Mouse (Mus musculus): ENCODE data around the gene Nudt9. TPM values are rescaled to one million over a fixed set of nuclear protein-coding genes. Genes with fewer than 3 reads are reported as not detected.

The Nudt9 gene
- polyA plus RNA-seq, 1 experiment = 58.9 TPM

- H3K4me3 ChIP-seq (ENCODE audit: insufficient read depth, poor library complexity, severe bottlenecking) = no peak overlapping the region
- H3K79me3 ChIP-seq (ENCODE audit: low read depth) = no peaks in the 10 kb centered on the region
- no peaks in the 10 kb centered on the region for H3K27me3 ChIP-seq (ENCODE audit: control insufficient read depth, insufficient read depth, insufficient read length)
- H3K36me3 ChIP-seq (ENCODE audit: control insufficient read depth, insufficient read depth) = no peaks in the 10 kb centered on the region
- no peaks in the 10 kb centered on the region for H3K79me2 ChIP-seq (ENCODE audit: control insufficient read depth, insufficient read depth)
- no peak for TF ChIP-seq USF1 (IDR thresholded peaks at IDR 0.05; ENCODE audit: low read depth)
- no peak overlapping the region for H3ac ChIP-seq (ENCODE audit: control insufficient read depth, insufficient read length, low read depth)
These were observed 6.8 kb upstream of the Nudt9 start for GRCm38 (mm10) chr5:104039154-104039932.

DNA sequence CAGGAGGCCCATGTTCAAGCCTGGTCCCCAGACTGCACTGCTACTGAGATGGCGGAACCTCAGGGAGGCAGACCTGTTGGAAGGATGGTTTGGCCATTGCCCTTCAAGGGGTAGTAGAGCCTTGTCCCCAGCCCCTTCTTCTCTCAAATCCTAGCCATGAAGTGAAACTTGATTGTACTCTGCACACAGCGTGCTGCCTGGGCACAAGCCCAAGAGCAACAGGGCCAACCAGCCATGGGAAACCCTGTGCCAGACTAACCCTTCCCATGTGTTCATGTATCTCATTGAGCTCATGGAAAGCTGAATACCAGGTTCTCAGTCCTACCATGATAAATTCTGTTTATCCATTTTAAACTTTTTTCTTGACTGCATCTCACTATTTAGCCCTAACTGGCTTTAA, 3.2 kb upstream of the Nudt9 start:
- peaks cover 3% of the 10 kb centered on the region for H3K79me3 ChIP-seq (ENCODE audit: low read depth)
- TF ChIP-seq USF1 (IDR thresholded peaks at IDR 0.05; ENCODE audit: low read depth) (no peak), MYOD1 (IDR thresholded peaks at IDR 0.05; ENCODE audit: control insufficient read depth, insufficient read length, low read depth) (no peak), FOSL1 (IDR thresholded peaks at IDR 0.05; ENCODE audit: insufficient read depth, low read length, poor library complexity, severe bottlenecking) (no peak), CTCF (IDR thresholded peaks at IDR 0.05; ENCODE audit: control insufficient read depth, insufficient read depth, insufficient read length) (no peak), CEBPB (IDR thresholded peaks at IDR 0.05; ENCODE audit: low read depth) (no peak), MYOG (IDR thresholded peaks at IDR 0.05; ENCODE audit: control insufficient read depth, extremely low read depth, insufficient read length) (no peak), MAX (IDR thresholded peaks at IDR 0.05) (no peak)
- no peaks in the 10 kb centered on the region for H3K36me3 ChIP-seq (ENCODE audit: control insufficient read depth, insufficient read depth)
- no peak overlapping the region for H3K4me3 ChIP-seq (ENCODE audit: insufficient read depth, poor library complexity, severe bottlenecking)
- no peaks in the 10 kb centered on the region for H3K27me3 ChIP-seq (ENCODE audit: control insufficient read depth, insufficient read depth, insufficient read length)
- H3ac ChIP-seq (ENCODE audit: control insufficient read depth, insufficient read length, low read depth) = no peak overlapping the region
- peaks cover 11% of the 10 kb centered on the region for H3K79me2 ChIP-seq (ENCODE audit: control insufficient read depth, insufficient read depth)

DNA sequence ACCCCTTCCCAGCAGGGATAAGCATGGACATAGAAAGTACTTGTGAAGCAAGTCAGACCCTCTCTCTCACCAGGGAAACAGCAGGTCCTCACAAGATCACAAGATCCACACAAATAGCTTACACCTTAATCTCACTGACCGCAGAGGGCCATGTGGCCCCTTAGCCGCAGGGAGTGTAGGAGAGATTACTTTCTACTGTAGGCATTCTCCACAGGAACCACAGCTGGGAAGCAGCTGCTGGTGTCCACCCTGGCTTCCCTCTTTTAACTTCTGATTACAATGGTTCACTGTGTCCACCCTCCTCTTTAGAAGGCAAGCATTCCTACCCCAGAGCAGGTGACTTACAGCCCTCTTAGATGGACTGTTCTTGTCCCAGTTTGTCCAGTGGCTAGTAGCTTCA, 2.4 kb upstream of the Nudt9 start:
- TF ChIP-seq MYOD1 (IDR thresholded peaks at IDR 0.05; ENCODE audit: control insufficient read depth, insufficient read length, low read depth) (peak; percentile 6), FOSL1 (IDR thresholded peaks at IDR 0.05; ENCODE audit: insufficient read depth, low read length, poor library complexity, severe bottlenecking) (no peak), USF1 (IDR thresholded peaks at IDR 0.05; ENCODE audit: low read depth) (no peak)
- H3K79me2 ChIP-seq (ENCODE audit: control insufficient read depth, insufficient read depth) = peaks cover 19% of the 10 kb centered on the region
- H3K27me3 ChIP-seq (ENCODE audit: control insufficient read depth, insufficient read depth, insufficient read length) = no peaks in the 10 kb centered on the region
- no peaks in the 10 kb centered on the region for H3K36me3 ChIP-seq (ENCODE audit: control insufficient read depth, insufficient read depth)
- no peak overlapping the region for H3K4me3 ChIP-seq (ENCODE audit: insufficient read depth, poor library complexity, severe bottlenecking)
- H3ac ChIP-seq (ENCODE audit: control insufficient read depth, insufficient read length, low read depth) = no peak overlapping the region
- H3K79me3 ChIP-seq (ENCODE audit: low read depth) = peaks cover 4% of the 10 kb centered on the region

- Histone ChIP-seq H3K4me3 (ENCODE audit: insufficient read depth, poor library complexity, severe bottlenecking) (peak overlapping the region; percentile 66), H3K79me2 (ENCODE audit: control insufficient read depth, insufficient read depth) (peaks cover 37% of the 10 kb centered on the region), H3K27me3 (ENCODE audit: control insufficient read depth, insufficient read depth, insufficient read length) (no peaks in the 10 kb centered on the region), H3K79me3 (ENCODE audit: low read depth) (peaks cover 10% of the 10 kb centered on the region), H3ac (ENCODE audit: control insufficient read depth, insufficient read length, low read depth) (peak overlapping the region; percentile 76), H3K36me3 (ENCODE audit: control insufficient read depth, insufficient read depth) (peaks cover 25% of the 10 kb centered on the region)
- TF ChIP-seq MAX (IDR thresholded peaks at IDR 0.05) = no peak
- no peak for TF ChIP-seq USF1 (IDR thresholded peaks at IDR 0.05; ENCODE audit: low read depth)
- no peak for TF ChIP-seq MYOG (IDR thresholded peaks at IDR 0.05; ENCODE audit: control insufficient read depth, extremely low read depth, insufficient read length)
- no peak for TF ChIP-seq FOSL1 (IDR thresholded peaks at IDR 0.05; ENCODE audit: insufficient read depth, low read length, poor library complexity, severe bottlenecking)
- TF ChIP-seq CTCF (IDR thresholded peaks at IDR 0.05; ENCODE audit: control insufficient read depth, insufficient read depth, insufficient read length) = no peak
- TF ChIP-seq MYOD1 (IDR thresholded peaks at IDR 0.05; ENCODE audit: control insufficient read depth, insufficient read length, low read depth) = no peak
- no peak for TF ChIP-seq CEBPB (IDR thresholded peaks at IDR 0.05; ENCODE audit: low read depth)
These were observed 1.3 kb downstream of the Nudt9 start for GRCm38 (mm10) chr5:104047200-104048105.

GRCm38 (mm10) chr5:104048139-104048538, 2.0 kb downstream of the Nudt9 start:
- Histone ChIP-seq H3K4me3 (ENCODE audit: insufficient read depth, poor library complexity, severe bottlenecking) (peak overlapping the region; percentile 66), H3K36me3 (ENCODE audit: control insufficient read depth, insufficient read depth) (peaks cover 27% of the 10 kb centered on the region), H3ac (ENCODE audit: control insufficient read depth, insufficient read length, low read depth) (no peak overlapping the region), H3K79me2 (ENCODE audit: control insufficient read depth, insufficient read depth) (peaks cover 44% of the 10 kb centered on the region), H3K27me3 (ENCODE audit: control insufficient read depth, insufficient read depth, insufficient read length) (no peaks in the 10 kb centered on the region), H3K79me3 (ENCODE audit: low read depth) (peaks cover 10% of the 10 kb centered on the region)
- no peak for TF ChIP-seq CEBPB (IDR thresholded peaks at IDR 0.05; ENCODE audit: low read depth)
- no peak for TF ChIP-seq MAX (IDR thresholded peaks at IDR 0.05)
- no peak for TF ChIP-seq MYOD1 (IDR thresholded peaks at IDR 0.05; ENCODE audit: control insufficient read depth, insufficient read length, low read depth)
- TF ChIP-seq MYOG (IDR thresholded peaks at IDR 0.05; ENCODE audit: control insufficient read depth, extremely low read depth, insufficient read length) = no peak
- TF ChIP-seq FOSL1 (IDR thresholded peaks at IDR 0.05; ENCODE audit: insufficient read depth, low read length, poor library complexity, severe bottlenecking) = no peak
- TF ChIP-seq USF1 (IDR thresholded peaks at IDR 0.05; ENCODE audit: low read depth) = no peak
- TF ChIP-seq CTCF (IDR thresholded peaks at IDR 0.05; ENCODE audit: control insufficient read depth, insufficient read depth, insufficient read length) = no peak

Measured in C2C12 (cell line).